Mouse (Mus musculus): ENCODE measurements at regions not wholly inside any gene's neighbourhood (a gene's known extent, or its start where the extent isn't known, plus 50 kb on each side); places are given as distances from the start of the nearest gene placed in this dataset.
A peak's percentile ranks its signal among the peaks of the same experiment; 100 is the strongest.

DNA sequence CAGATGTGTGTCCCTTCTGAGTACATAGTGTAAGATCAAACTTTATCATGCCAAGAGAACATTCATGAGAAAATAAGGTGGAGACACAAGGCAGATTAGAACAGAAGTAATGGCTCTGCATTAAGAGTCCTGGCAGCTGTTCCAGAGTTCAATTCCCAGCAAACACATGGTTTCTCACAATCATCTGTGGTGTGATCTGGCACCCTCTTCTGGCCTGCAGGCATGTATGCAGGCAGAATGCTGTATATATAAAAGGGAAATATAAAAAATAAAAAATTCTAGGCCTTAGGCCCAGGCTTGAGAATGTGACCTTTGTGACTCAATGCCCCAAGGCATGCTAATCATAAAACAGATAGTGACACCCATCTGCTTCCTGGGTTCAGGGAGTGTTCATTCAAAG is 587.7 kb upstream of the Dsel start:
- TF ChIP-seq POLR2A (IDR thresholded peaks at IDR 0.05; ENCODE audit: borderline replicate concordance, extremely low read depth, insufficient read depth, insufficient read length, poor library complexity, severe bottlenecking) (no peak), CTCF (IDR thresholded peaks at IDR 0.05; ENCODE audit: borderline replicate concordance, extremely low read depth, insufficient read depth, insufficient read length) (peak; percentile 42; the same call in 1 of the 2 replicates)

Measured in brain, embryonic 14.5 days (tissue).